Mouse (Mus musculus): ENCODE results near the gene Pxdn. TPM values are rescaled to one million over a fixed set of nuclear protein-coding genes. Genes with fewer than 3 reads are reported as not detected.

Gene Pxdn
- polyA plus RNA-seq, 1 experiment from 2014 or later = 53.3 TPM

DNA sequence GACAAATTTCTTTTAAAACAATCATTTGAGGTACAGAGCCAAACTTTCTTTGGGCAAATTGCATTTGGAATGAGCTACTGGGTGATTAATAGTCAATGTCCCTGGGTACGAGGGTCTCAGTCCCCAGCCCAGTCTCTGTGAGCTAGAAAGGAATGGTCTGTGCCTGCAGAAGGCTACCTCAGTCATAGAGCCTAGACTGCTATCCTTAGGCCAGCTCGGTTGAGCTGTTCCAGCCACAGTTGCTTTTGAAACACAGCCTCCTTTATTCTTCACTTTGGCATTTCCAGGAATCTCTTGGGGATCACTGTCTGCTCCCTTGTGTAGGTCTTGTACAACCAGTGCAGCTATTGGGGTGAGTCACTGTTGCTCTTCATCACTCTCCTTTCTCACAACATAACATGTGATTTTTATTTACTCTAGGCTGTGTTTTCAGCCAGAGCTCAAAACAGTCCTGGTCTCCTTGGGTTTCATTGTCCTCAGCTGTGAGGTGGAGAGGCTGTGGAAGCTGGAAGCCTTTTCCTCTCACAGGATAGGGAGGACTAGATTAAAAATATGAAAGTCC, 86.9 kb downstream of the Pxdn start:
- H3K4me1 ChIP-seq (replicated peaks; ENCODE audit: control insufficient read depth, insufficient read depth, low read length) = no peaks in the 10 kb centered on the region
- peak; percentile 52; the same call in 1 of the 2 replicates for ATAC-seq
- no peaks in the 10 kb centered on the region for H3K36me3 ChIP-seq (ENCODE audit: control insufficient read depth, insufficient read depth)
- no peaks in the 10 kb centered on the region for H3K27me3 ChIP-seq (replicated peaks; ENCODE audit: control insufficient read depth, insufficient read depth, low read length)
- 39% methylated on average over 2 of the region's 2 CpGs for WGBS
- no peak overlapping the region for H3K4me2 ChIP-seq (ENCODE audit: low read length)
- H3K4me3 ChIP-seq (replicated peaks; ENCODE audit: low read length) = no peak overlapping the region
- no peaks in the 10 kb centered on the region for H3K9me3 ChIP-seq (ENCODE audit: control insufficient read depth, low read length)
- no peak overlapping the region for H3K9ac ChIP-seq (replicated peaks; ENCODE audit: low read depth, low read length)
- H3K27ac ChIP-seq (ENCODE audit: low read length) = no peak overlapping the region

DNA sequence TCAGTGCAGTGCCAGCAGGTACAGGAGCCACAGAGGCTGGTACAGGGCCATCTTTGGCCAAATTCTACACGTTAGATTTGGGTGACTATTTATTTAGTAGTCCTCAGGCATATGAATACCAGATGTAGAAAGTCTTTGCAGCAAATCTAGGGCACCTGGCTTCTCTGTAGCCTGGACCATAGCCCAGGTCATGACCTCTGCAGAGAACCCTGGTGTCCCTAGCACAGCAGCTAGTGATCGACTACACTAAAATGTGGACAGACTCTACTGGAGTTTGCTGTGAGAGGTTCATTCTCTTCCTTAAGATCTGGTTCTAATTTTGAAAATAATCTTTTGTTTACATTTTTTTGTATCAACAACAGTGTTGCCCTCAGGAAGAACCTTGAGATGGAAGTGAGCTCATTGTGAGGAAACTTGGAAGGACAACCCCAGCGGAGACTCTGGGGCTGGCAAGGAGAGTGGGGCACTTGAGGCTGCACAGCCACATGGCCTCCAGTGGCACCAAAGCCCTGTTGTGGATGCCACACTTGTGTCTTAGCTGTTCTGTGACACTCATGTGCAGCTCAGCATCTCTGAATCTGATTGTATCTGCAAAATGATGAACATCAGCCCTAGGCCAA, 90.4 kb downstream of the Pxdn start:
- no peak for ATAC-seq
- Histone ChIP-seq H3K27me3 (replicated peaks; ENCODE audit: control insufficient read depth, insufficient read depth, low read length) (no peaks in the 10 kb centered on the region), H3K4me3 (replicated peaks; ENCODE audit: low read length) (no peak overlapping the region), H3K4me2 (ENCODE audit: low read length) (no peak overlapping the region), H3K36me3 (ENCODE audit: control insufficient read depth, insufficient read depth) (no peaks in the 10 kb centered on the region), H3K9me3 (ENCODE audit: control insufficient read depth, low read length) (no peaks in the 10 kb centered on the region), H3K27ac (ENCODE audit: low read length) (no peak overlapping the region), H3K4me1 (replicated peaks; ENCODE audit: control insufficient read depth, insufficient read depth, low read length) (no peaks in the 10 kb centered on the region), H3K9ac (replicated peaks; ENCODE audit: low read depth, low read length) (no peak overlapping the region)
- 84% methylated on average over 3 of the region's 3 CpGs for WGBS

DNA sequence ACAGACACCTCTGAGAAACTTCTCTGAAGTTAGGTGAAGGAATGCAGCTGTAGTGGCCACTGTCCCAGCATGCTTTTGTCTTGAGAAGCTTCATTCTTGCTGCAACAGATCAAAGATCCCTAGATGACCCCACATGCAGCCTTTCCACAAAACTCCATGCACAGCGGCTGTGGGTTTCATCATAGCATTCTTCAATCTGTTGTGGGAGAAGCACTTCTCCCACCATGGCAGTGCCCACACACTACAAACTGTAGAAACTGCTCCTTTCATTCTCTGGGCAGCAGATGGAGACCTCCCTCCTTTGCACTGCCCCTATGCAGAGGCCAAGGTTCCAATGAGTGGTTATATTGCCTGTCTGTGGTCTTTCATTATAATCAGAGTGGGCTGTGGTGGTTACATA, 91.7 kb downstream of the Pxdn start:
- Histone ChIP-seq H3K4me2 (ENCODE audit: low read length) (no peak overlapping the region), H3K27me3 (replicated peaks; ENCODE audit: control insufficient read depth, insufficient read depth, low read length) (no peaks in the 10 kb centered on the region), H3K4me1 (replicated peaks; ENCODE audit: control insufficient read depth, insufficient read depth, low read length) (no peaks in the 10 kb centered on the region), H3K9me3 (ENCODE audit: control insufficient read depth, low read length) (no peaks in the 10 kb centered on the region), H3K36me3 (ENCODE audit: control insufficient read depth, insufficient read depth) (no peaks in the 10 kb centered on the region), H3K27ac (ENCODE audit: low read length) (no peak overlapping the region), H3K9ac (replicated peaks; ENCODE audit: low read depth, low read length) (no peak overlapping the region), H3K4me3 (replicated peaks; ENCODE audit: low read length) (no peak overlapping the region)
- ATAC-seq = no peak
- WGBS = 90% methylated on average over 1 of the region's 1 CpGs

DNA sequence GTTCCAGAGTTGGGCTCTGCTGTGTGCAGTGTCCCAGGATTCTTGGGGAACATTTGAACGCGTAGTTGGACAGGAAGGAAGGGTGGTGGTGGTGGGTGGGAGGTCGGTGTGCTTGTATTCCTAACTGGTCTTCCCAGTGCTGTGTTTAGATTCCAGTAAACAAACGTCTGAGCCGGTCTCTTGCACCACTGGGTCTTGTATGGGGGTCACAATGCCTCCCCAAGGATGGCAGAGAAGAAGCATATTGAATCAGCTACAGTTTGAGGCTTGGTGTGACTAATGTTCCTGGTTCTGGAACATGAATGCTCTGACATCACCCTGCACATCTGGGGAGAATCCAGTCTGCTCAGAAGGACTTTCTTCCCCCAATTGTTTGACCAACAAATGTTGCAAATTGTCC, 93.2 kb downstream of the Pxdn start:
- WGBS = 95% methylated on average over 5 of the region's 5 CpGs
- Histone ChIP-seq H3K9ac (replicated peaks; ENCODE audit: low read depth, low read length) (no peak overlapping the region), H3K4me3 (replicated peaks; ENCODE audit: low read length) (no peak overlapping the region), H3K4me1 (replicated peaks; ENCODE audit: control insufficient read depth, insufficient read depth, low read length) (no peaks in the 10 kb centered on the region), H3K27me3 (replicated peaks; ENCODE audit: control insufficient read depth, insufficient read depth, low read length) (no peaks in the 10 kb centered on the region), H3K9me3 (ENCODE audit: control insufficient read depth, low read length) (no peaks in the 10 kb centered on the region), H3K27ac (ENCODE audit: low read length) (no peak overlapping the region), H3K36me3 (ENCODE audit: control insufficient read depth, insufficient read depth) (no peaks in the 10 kb centered on the region), H3K4me2 (ENCODE audit: low read length) (no peak overlapping the region)
- ATAC-seq = no peak

DNA sequence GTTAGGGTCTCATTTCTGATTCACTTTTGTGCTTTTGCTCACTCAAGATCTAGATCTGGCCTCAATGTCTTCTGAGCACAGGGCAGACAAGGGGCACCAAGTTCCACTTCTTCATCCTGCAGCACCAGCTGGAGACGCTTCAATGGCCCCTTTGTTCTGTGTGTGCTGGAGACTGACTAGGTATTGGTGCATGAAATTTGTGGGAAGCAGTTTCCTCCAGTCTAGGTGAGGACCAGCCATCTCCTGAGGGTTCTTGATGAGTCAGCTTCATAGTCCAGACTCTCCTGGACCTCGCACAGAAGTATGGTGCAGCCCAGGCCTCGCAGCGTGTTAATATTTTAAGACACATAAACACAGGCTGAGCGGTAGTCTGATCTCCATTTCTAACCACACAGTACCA, 97.3 kb downstream of the Pxdn start:
- Histone ChIP-seq H3K9ac (replicated peaks; ENCODE audit: low read depth, low read length) (no peak overlapping the region), H3K27ac (ENCODE audit: low read length) (no peak overlapping the region), H3K4me1 (replicated peaks; ENCODE audit: control insufficient read depth, insufficient read depth, low read length) (peaks cover 3% of the 10 kb centered on the region; the same call in 1 of the 2 replicates), H3K4me2 (ENCODE audit: low read length) (no peak overlapping the region), H3K36me3 (ENCODE audit: control insufficient read depth, insufficient read depth) (no peaks in the 10 kb centered on the region), H3K9me3 (ENCODE audit: control insufficient read depth, low read length) (no peaks in the 10 kb centered on the region), H3K27me3 (replicated peaks; ENCODE audit: control insufficient read depth, insufficient read depth, low read length) (no peaks in the 10 kb centered on the region), H3K4me3 (replicated peaks; ENCODE audit: low read length) (no peak overlapping the region)
- WGBS = 86% methylated on average over 5 of the region's 5 CpGs
- no peak for ATAC-seq

DNA sequence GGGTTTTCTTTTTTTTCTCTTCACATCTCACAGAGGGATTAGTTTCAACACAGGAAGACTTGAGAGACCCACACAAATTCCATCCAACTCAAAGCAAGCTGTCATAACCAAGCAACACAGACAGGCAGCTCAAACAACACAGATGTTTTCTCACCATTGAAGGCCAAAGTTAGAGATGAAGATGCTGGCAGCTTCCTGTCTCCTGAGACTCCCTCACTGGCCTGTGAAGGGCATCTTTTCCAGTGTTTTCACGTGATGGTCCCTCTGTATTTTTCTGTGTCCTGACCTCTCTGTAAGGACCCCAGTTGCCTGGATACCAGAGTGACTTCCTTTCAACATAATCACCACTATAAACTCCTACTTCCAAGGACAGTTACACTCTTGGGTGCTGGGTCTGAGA, 98.0 kb downstream of the Pxdn start:
- Histone ChIP-seq H3K27ac (ENCODE audit: low read length) (no peak overlapping the region), H3K9ac (replicated peaks; ENCODE audit: low read depth, low read length) (no peak overlapping the region)
- 55% methylated on average over 1 of the region's 1 CpGs for WGBS

DNA sequence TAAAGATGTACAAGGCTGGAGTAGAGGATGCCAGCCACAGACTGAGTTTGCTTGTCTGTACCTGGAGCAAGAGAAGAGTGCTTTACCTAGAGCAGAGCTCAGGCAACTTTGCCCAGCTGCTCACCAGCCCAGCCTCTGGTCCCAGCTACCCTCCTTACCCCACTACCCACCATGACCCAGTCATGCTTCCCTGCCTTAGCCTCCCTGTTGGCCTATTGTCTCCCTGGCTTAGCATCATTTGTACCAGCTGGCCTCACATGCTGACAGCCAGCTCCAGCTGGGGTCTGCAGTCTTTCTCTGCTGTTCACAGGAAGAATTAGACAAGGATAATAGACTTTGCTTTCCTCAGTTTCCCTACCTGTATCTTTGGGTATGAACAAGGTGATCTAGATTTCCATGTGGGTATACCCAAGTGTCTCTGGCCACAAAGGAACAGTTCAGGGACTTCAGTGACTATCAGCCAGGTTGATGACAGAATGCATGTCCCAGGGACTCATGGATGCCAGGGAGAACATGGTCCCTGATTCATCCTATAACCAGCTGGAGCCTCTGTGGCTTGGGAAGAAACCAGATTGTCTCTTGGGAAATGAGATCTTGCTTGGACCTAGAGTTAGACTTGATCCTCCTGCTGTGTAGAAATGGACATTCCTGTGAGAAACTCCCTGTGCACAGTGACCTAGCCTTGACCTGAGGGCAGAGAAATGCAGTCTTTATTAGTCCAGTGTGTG, 98.6 kb downstream of the Pxdn start:
- Histone ChIP-seq H3K9me3 (ENCODE audit: control insufficient read depth, low read length) (no peaks in the 10 kb centered on the region), H3K27ac (ENCODE audit: low read length) (no peak overlapping the region; the same call in 1 of the 2 replicates), H3K9ac (replicated peaks; ENCODE audit: low read depth, low read length) (no peak overlapping the region), H3K36me3 (ENCODE audit: control insufficient read depth, insufficient read depth) (no peaks in the 10 kb centered on the region), H3K4me2 (ENCODE audit: low read length) (no peak overlapping the region), H3K4me1 (replicated peaks; ENCODE audit: control insufficient read depth, insufficient read depth, low read length) (peaks cover 3% of the 10 kb centered on the region; the same call in 1 of the 2 replicates), H3K4me3 (replicated peaks; ENCODE audit: low read length) (no peak overlapping the region), H3K27me3 (replicated peaks; ENCODE audit: control insufficient read depth, insufficient read depth, low read length) (no peaks in the 10 kb centered on the region)
- ATAC-seq = no peak

More for the DNA sequence above, 98.0 kb downstream of the Pxdn start:
- Histone ChIP-seq H3K36me3 (ENCODE audit: control insufficient read depth, insufficient read depth) (no peaks in the 10 kb centered on the region), H3K4me3 (replicated peaks; ENCODE audit: low read length) (no peak overlapping the region), H3K27me3 (replicated peaks; ENCODE audit: control insufficient read depth, insufficient read depth, low read length) (no peaks in the 10 kb centered on the region), H3K4me1 (replicated peaks; ENCODE audit: control insufficient read depth, insufficient read depth, low read length) (peaks cover 3% of the 10 kb centered on the region; the same call in 1 of the 2 replicates), H3K9me3 (ENCODE audit: control insufficient read depth, low read length) (no peaks in the 10 kb centered on the region), H3K4me2 (ENCODE audit: low read length) (no peak overlapping the region)
- no peak for ATAC-seq

DNA sequence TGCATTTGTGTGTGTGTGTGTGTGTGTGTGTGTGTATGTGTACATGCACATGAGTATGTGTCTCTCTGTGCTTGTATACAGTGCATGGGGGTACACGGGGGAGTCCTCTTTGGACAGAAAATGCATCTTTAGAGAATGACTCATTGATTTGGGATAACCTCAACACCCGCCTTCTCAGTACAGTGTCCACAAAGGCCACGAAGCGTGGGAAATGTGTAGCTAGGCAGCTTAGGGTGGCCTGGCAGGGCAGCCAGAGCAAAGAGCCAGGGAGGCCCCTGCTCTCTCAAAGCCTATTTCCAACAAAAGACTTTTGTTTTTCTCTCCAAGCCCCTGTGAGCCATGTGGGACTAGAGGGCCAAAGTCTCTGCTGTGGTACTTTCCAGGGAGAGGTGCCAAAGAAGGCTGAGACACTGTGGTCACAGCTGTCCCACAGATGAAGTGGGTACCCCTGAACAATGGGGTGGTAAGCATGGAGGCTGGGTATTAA, 99.2 kb downstream of the Pxdn start:
- peak; percentile 90 for ATAC-seq
- Histone ChIP-seq H3K9me3 (ENCODE audit: control insufficient read depth, low read length) (no peaks in the 10 kb centered on the region), H3K9ac (replicated peaks; ENCODE audit: low read depth, low read length) (no peak overlapping the region), H3K27me3 (replicated peaks; ENCODE audit: control insufficient read depth, insufficient read depth, low read length) (no peaks in the 10 kb centered on the region), H3K27ac (ENCODE audit: low read length) (no peak overlapping the region), H3K36me3 (ENCODE audit: control insufficient read depth, insufficient read depth) (no peaks in the 10 kb centered on the region), H3K4me1 (replicated peaks; ENCODE audit: control insufficient read depth, insufficient read depth, low read length) (peaks cover 3% of the 10 kb centered on the region; the same call in 1 of the 2 replicates), H3K4me3 (replicated peaks; ENCODE audit: low read length) (no peak overlapping the region), H3K4me2 (ENCODE audit: low read length) (no peak overlapping the region)
- WGBS = 19% methylated on average over 4 of the region's 4 CpGs

DNA sequence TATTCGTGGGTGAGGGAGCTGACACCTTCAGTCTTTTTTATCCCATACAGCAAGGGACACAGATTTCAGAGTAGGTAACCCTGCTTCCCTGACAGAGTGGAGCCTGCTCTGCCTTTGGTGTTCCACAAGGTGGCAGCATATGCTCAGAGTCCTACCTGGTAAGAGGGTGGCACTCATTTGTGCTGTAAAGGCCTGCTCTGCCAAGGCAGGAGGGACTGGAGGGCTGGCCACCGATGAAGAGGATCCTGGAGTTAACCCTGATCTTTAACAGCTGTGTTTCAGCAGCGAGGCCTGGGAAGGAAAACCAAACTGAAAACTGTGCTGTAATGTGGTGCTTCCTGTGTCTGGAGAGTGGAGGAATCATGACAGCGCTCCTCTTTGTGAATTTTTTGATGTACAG, 102.2 kb downstream of the Pxdn start:
- Histone ChIP-seq H3K9ac (replicated peaks; ENCODE audit: low read depth, low read length) (no peak overlapping the region), H3K4me2 (ENCODE audit: low read length) (no peak overlapping the region), H3K4me3 (replicated peaks; ENCODE audit: low read length) (no peak overlapping the region), H3K27me3 (replicated peaks; ENCODE audit: control insufficient read depth, insufficient read depth, low read length) (no peaks in the 10 kb centered on the region), H3K9me3 (ENCODE audit: control insufficient read depth, low read length) (no peaks in the 10 kb centered on the region), H3K36me3 (ENCODE audit: control insufficient read depth, insufficient read depth) (no peaks in the 10 kb centered on the region), H3K4me1 (replicated peaks; ENCODE audit: control insufficient read depth, insufficient read depth, low read length) (peaks cover 3% of the 10 kb centered on the region; the same call in 1 of the 2 replicates), H3K27ac (ENCODE audit: low read length) (no peak overlapping the region)
- ATAC-seq = peak; percentile 45; the same call in 1 of the 2 replicates
- 53% methylated on average over 4 of the region's 4 CpGs for WGBS
